Mouse (Mus musculus): ENCODE data around the gene Adgre5.

- no peak for TF ChIP-seq CTCF (conservative IDR thresholded peaks at IDR 0.05; ENCODE audit: low read length)
- TF ChIP-seq NANOG (IDR thresholded peaks at IDR 0.05; ENCODE audit: borderline replicate concordance, low read length) = no peak
Measured at GRCm38 (mm10) chr8:83679866-83680265, 61.3 kb downstream of the Adgre5 start.
